Mouse (Mus musculus): ENCODE results near the gene Ppp2r3c. TPM values are rescaled to one million over a fixed set of nuclear protein-coding genes. Genes with fewer than 3 reads are reported as not detected.

The Ppp2r3c gene
- polyA plus RNA-seq, 1 experiment from 2014 or later: 33.4 TPM

- Histone ChIP-seq H3K9me3 (ENCODE audit: control insufficient read depth, low read length) (no peaks in the 10 kb centered on the region), H3K4me1 (ENCODE audit: control insufficient read depth, insufficient read depth, low read length) (no peaks in the 10 kb centered on the region), H3K27me3 (ENCODE audit: control insufficient read depth, insufficient read depth, low read length) (no peaks in the 10 kb centered on the region), H3K36me3 (ENCODE audit: control insufficient read depth, insufficient read depth, low read length) (no peaks in the 10 kb centered on the region), H3K9ac (ENCODE audit: low read length) (no peak overlapping the region), H3K27ac (ENCODE audit: low read depth, low read length) (no peak overlapping the region), H3K4me2 (no peak overlapping the region), H3K4me3 (ENCODE audit: low read depth, low read length) (no peak overlapping the region)
- DNase-seq (ENCODE audit: low spot score, missing footprints): no peak
- no peak for ATAC-seq (ENCODE audit: low FRiP score)
- WGBS: 89% methylated on average over 18 of the region's 18 CpGs
Measured at GRCm38 (mm10) chr12:55321642-55322291, 19.0 kb upstream of the Ppp2r3c start.

- ATAC-seq (ENCODE audit: low FRiP score) (no peak), DNase-seq (ENCODE audit: low spot score, missing footprints) (peak; percentile 94)
- Histone ChIP-seq H3K4me2 (no peak overlapping the region), H3K9me3 (ENCODE audit: control insufficient read depth, low read length) (no peaks in the 10 kb centered on the region), H3K4me1 (ENCODE audit: control insufficient read depth, insufficient read depth, low read length) (no peaks in the 10 kb centered on the region), H3K36me3 (ENCODE audit: control insufficient read depth, insufficient read depth, low read length) (no peaks in the 10 kb centered on the region), H3K9ac (ENCODE audit: low read length) (no peak overlapping the region), H3K27ac (ENCODE audit: low read depth, low read length) (no peak overlapping the region), H3K27me3 (ENCODE audit: control insufficient read depth, insufficient read depth, low read length) (no peaks in the 10 kb centered on the region), H3K4me3 (ENCODE audit: low read depth, low read length) (no peak overlapping the region)
- 57% methylated on average over 5 of the region's 5 CpGs for WGBS
Measured at GRCm38 (mm10) chr12:55315192-55315591, 12.4 kb upstream of the Ppp2r3c start.

GRCm38 (mm10) chr12:55313901-55314300 is 11.1 kb upstream of the Ppp2r3c start:
- DNase-seq (ENCODE audit: low spot score, missing footprints) (no peak), ATAC-seq (ENCODE audit: low FRiP score) (no peak)
- WGBS: 89% methylated on average over 5 of the region's 5 CpGs
- H3K9me3 ChIP-seq (ENCODE audit: control insufficient read depth, low read length): no peaks in the 10 kb centered on the region
- no peak overlapping the region for H3K27ac ChIP-seq (ENCODE audit: low read depth, low read length)
- no peak overlapping the region for H3K4me3 ChIP-seq (ENCODE audit: low read depth, low read length)
- H3K27me3 ChIP-seq (ENCODE audit: control insufficient read depth, insufficient read depth, low read length): no peaks in the 10 kb centered on the region
- no peak overlapping the region for H3K4me2 ChIP-seq
- no peak overlapping the region for H3K9ac ChIP-seq (ENCODE audit: low read length)
- H3K36me3 ChIP-seq (ENCODE audit: control insufficient read depth, insufficient read depth, low read length): no peaks in the 10 kb centered on the region
- H3K4me1 ChIP-seq (ENCODE audit: control insufficient read depth, insufficient read depth, low read length): no peaks in the 10 kb centered on the region

- Histone ChIP-seq H3K36me3 (ENCODE audit: control insufficient read depth, insufficient read depth, low read length) (no peaks in the 10 kb centered on the region), H3K27ac (ENCODE audit: low read depth, low read length) (no peak overlapping the region), H3K9me3 (ENCODE audit: control insufficient read depth, low read length) (no peaks in the 10 kb centered on the region), H3K27me3 (ENCODE audit: control insufficient read depth, insufficient read depth, low read length) (no peaks in the 10 kb centered on the region), H3K9ac (ENCODE audit: low read length) (no peak overlapping the region), H3K4me3 (ENCODE audit: low read depth, low read length) (no peak overlapping the region), H3K4me2 (no peak overlapping the region), H3K4me1 (ENCODE audit: control insufficient read depth, insufficient read depth, low read length) (no peaks in the 10 kb centered on the region)
- ATAC-seq (ENCODE audit: low FRiP score): no peak
- WGBS: 88% methylated on average over 7 of the region's 7 CpGs
- no peak for DNase-seq (ENCODE audit: low spot score, missing footprints)
Measured at GRCm38 (mm10) chr12:55311841-55312240, 9.0 kb upstream of the Ppp2r3c start.

GRCm38 (mm10) chr12:55309501-55309900 is 6.7 kb upstream of the Ppp2r3c start:
- DNase-seq (ENCODE audit: low spot score, missing footprints) (no peak), ATAC-seq (ENCODE audit: low FRiP score) (no peak)
- 68% methylated on average over 8 of the region's 8 CpGs for WGBS
- no peaks in the 10 kb centered on the region for H3K4me1 ChIP-seq (ENCODE audit: control insufficient read depth, insufficient read depth, low read length)
- H3K9me3 ChIP-seq (ENCODE audit: control insufficient read depth, low read length): no peaks in the 10 kb centered on the region
- no peak overlapping the region for H3K9ac ChIP-seq (ENCODE audit: low read length)
- no peak overlapping the region for H3K27ac ChIP-seq (ENCODE audit: low read depth, low read length)
- no peaks in the 10 kb centered on the region for H3K27me3 ChIP-seq (ENCODE audit: control insufficient read depth, insufficient read depth, low read length)
- no peaks in the 10 kb centered on the region for H3K36me3 ChIP-seq (ENCODE audit: control insufficient read depth, insufficient read depth, low read length)
- H3K4me3 ChIP-seq (ENCODE audit: low read depth, low read length): no peak overlapping the region
- no peak overlapping the region for H3K4me2 ChIP-seq

GRCm38 (mm10) chr12:55308731-55309130 is 5.9 kb upstream of the Ppp2r3c start:
- DNase-seq (ENCODE audit: low spot score, missing footprints) (no peak), ATAC-seq (ENCODE audit: low FRiP score) (no peak)
- Histone ChIP-seq H3K27me3 (ENCODE audit: control insufficient read depth, insufficient read depth, low read length) (no peaks in the 10 kb centered on the region), H3K4me1 (ENCODE audit: control insufficient read depth, insufficient read depth, low read length) (no peaks in the 10 kb centered on the region), H3K4me3 (ENCODE audit: low read depth, low read length) (no peak overlapping the region), H3K4me2 (no peak overlapping the region), H3K27ac (ENCODE audit: low read depth, low read length) (no peak overlapping the region), H3K36me3 (ENCODE audit: control insufficient read depth, insufficient read depth, low read length) (no peaks in the 10 kb centered on the region), H3K9ac (ENCODE audit: low read length) (no peak overlapping the region), H3K9me3 (ENCODE audit: control insufficient read depth, low read length) (no peaks in the 10 kb centered on the region)
- 91% methylated on average over 9 of the region's 9 CpGs for WGBS

- DNase-seq (ENCODE audit: low spot score, missing footprints) (peak; percentile 72), ATAC-seq (ENCODE audit: low FRiP score) (no peak)
- Histone ChIP-seq H3K9me3 (ENCODE audit: control insufficient read depth, low read length) (no peaks in the 10 kb centered on the region), H3K4me3 (ENCODE audit: low read depth, low read length) (no peak overlapping the region), H3K9ac (ENCODE audit: low read length) (no peak overlapping the region), H3K4me1 (ENCODE audit: control insufficient read depth, insufficient read depth, low read length) (no peaks in the 10 kb centered on the region), H3K36me3 (ENCODE audit: control insufficient read depth, insufficient read depth, low read length) (no peaks in the 10 kb centered on the region), H3K4me2 (no peak overlapping the region), H3K27ac (ENCODE audit: low read depth, low read length) (no peak overlapping the region), H3K27me3 (ENCODE audit: control insufficient read depth, insufficient read depth, low read length) (no peaks in the 10 kb centered on the region)
- WGBS: 81% methylated on average over 6 of the region's 6 CpGs
Measured at GRCm38 (mm10) chr12:55307566-55307965, 4.8 kb upstream of the Ppp2r3c start.

- Histone ChIP-seq H3K27me3 (ENCODE audit: control insufficient read depth, insufficient read depth, low read length) (no peaks in the 10 kb centered on the region), H3K9ac (ENCODE audit: low read length) (no peak overlapping the region), H3K27ac (ENCODE audit: low read depth, low read length) (no peak overlapping the region), H3K4me1 (ENCODE audit: control insufficient read depth, insufficient read depth, low read length) (peaks cover 6% of the 10 kb centered on the region), H3K4me2 (no peak overlapping the region), H3K9me3 (ENCODE audit: control insufficient read depth, low read length) (no peaks in the 10 kb centered on the region), H3K4me3 (ENCODE audit: low read depth, low read length) (no peak overlapping the region), H3K36me3 (ENCODE audit: control insufficient read depth, insufficient read depth, low read length) (no peaks in the 10 kb centered on the region)
- DNase-seq (ENCODE audit: low spot score, missing footprints) (peak; percentile 28), ATAC-seq (ENCODE audit: low FRiP score) (no peak)
- 95% methylated on average over 4 of the region's 4 CpGs for whole genome bisulfite sequencing
Measured at GRCm38 (mm10) chr12:55306371-55306770, 3.6 kb upstream of the Ppp2r3c start.

- peak overlapping the region; percentile 42; the same call in 1 of the 2 replicates for H3K27ac ChIP-seq (ENCODE audit: low read depth, low read length)
- 50% methylated on average over 11 of the region's 11 CpGs for WGBS
- ATAC-seq (ENCODE audit: low FRiP score): no peak
Measured at GRCm38 (mm10) chr12:55301472-55302300, 1.1 kb downstream of the Ppp2r3c start.

More at GRCm38 (mm10) chr12:55301472-55302300, 1.1 kb downstream of the Ppp2r3c start:
- Histone ChIP-seq H3K27me3 (ENCODE audit: control insufficient read depth, insufficient read depth, low read length) (no peaks in the 10 kb centered on the region), H3K9ac (ENCODE audit: low read length) (peak overlapping the region; percentile 82), H3K4me3 (ENCODE audit: low read depth, low read length) (peak overlapping the region; percentile 65), H3K36me3 (ENCODE audit: control insufficient read depth, insufficient read depth, low read length) (peaks cover 5% of the 10 kb centered on the region; the same call in 1 of the 2 replicates), H3K9me3 (ENCODE audit: control insufficient read depth, low read length) (no peaks in the 10 kb centered on the region), H3K4me2 (peak overlapping the region; percentile 65), H3K4me1 (ENCODE audit: control insufficient read depth, insufficient read depth, low read length) (peaks cover 15% of the 10 kb centered on the region)
- peak; percentile 92 for DNase-seq (ENCODE audit: low spot score, missing footprints)

Data from midbrain, embryonic 11.5 days (tissue).